Mouse (Mus musculus): ENCODE measurements at regions not wholly inside any gene's neighbourhood (a gene's known extent, or its start where the extent isn't known, plus 50 kb on each side); places are given as distances from the start of the nearest gene placed in this dataset.

- 71% methylated on average over 5 of the region's 5 CpGs for WGBS
- ATAC-seq: no peak
- H3K4me1 ChIP-seq (ENCODE audit: control insufficient read depth, insufficient read depth, low read depth, low read length): peaks cover 5% of the 10 kb centered on the region; the same call in 1 of the 2 replicates
- H3K9ac ChIP-seq (ENCODE audit: low read depth, low read length): no peak overlapping the region
- no peak overlapping the region for H3K4me3 ChIP-seq (ENCODE audit: low read length)
- H3K36me3 ChIP-seq (ENCODE audit: control insufficient read depth, insufficient read depth, low read length): no peaks in the 10 kb centered on the region
- H3K4me2 ChIP-seq (ENCODE audit: low read length): no peak overlapping the region
- H3K27me3 ChIP-seq (replicated peaks; ENCODE audit: control insufficient read depth, insufficient read depth, low read length): no peaks in the 10 kb centered on the region
- peak overlapping the region; percentile 48; the same call in 1 of the 2 replicates for H3K27ac ChIP-seq (ENCODE audit: low read depth, low read length)
- H3K9me3 ChIP-seq (ENCODE audit: control insufficient read depth, low read length): no peaks in the 10 kb centered on the region
These were observed 269.1 kb downstream of the Rfpl4b start for GRCm38 (mm10) chr10:38552350-38553076.

- 84% methylated on average over 4 of the region's 4 CpGs for WGBS
- Histone ChIP-seq H3K27me3 (replicated peaks; ENCODE audit: control insufficient read depth, insufficient read depth, low read length) (no peaks in the 10 kb centered on the region), H3K4me3 (ENCODE audit: low read length) (no peak overlapping the region), H3K9ac (ENCODE audit: low read depth, low read length) (no peak overlapping the region), H3K27ac (ENCODE audit: low read depth, low read length) (no peak overlapping the region), H3K4me1 (ENCODE audit: control insufficient read depth, insufficient read depth, low read depth, low read length) (no peaks in the 10 kb centered on the region), H3K4me2 (ENCODE audit: low read length) (no peak overlapping the region), H3K36me3 (ENCODE audit: control insufficient read depth, insufficient read depth, low read length) (no peaks in the 10 kb centered on the region), H3K9me3 (ENCODE audit: control insufficient read depth, low read length) (no peaks in the 10 kb centered on the region)
- ATAC-seq: no peak
These were observed 281.5 kb downstream of the Rfpl4b start for GRCm38 (mm10) chr10:38540031-38540430.

GRCm38 (mm10) chr10:38538766-38539165 lies 282.8 kb downstream of the Rfpl4b start:
- Histone ChIP-seq H3K4me3 (ENCODE audit: low read length) (no peak overlapping the region), H3K36me3 (ENCODE audit: control insufficient read depth, insufficient read depth, low read length) (no peaks in the 10 kb centered on the region), H3K27me3 (replicated peaks; ENCODE audit: control insufficient read depth, insufficient read depth, low read length) (no peaks in the 10 kb centered on the region), H3K4me1 (ENCODE audit: control insufficient read depth, insufficient read depth, low read depth, low read length) (no peaks in the 10 kb centered on the region), H3K9me3 (ENCODE audit: control insufficient read depth, low read length) (no peaks in the 10 kb centered on the region), H3K4me2 (ENCODE audit: low read length) (no peak overlapping the region), H3K27ac (ENCODE audit: low read depth, low read length) (no peak overlapping the region), H3K9ac (ENCODE audit: low read depth, low read length) (no peak overlapping the region)
- ATAC-seq: no peak

- no peaks in the 10 kb centered on the region for H3K27me3 ChIP-seq (replicated peaks; ENCODE audit: control insufficient read depth, insufficient read depth, low read length)
- no peak for ATAC-seq
- no peak overlapping the region for H3K27ac ChIP-seq (ENCODE audit: low read depth, low read length)
- 74% methylated on average over 2 of the region's 2 CpGs for WGBS
- H3K4me3 ChIP-seq (ENCODE audit: low read length): no peak overlapping the region
- H3K4me1 ChIP-seq (ENCODE audit: control insufficient read depth, insufficient read depth, low read depth, low read length): no peaks in the 10 kb centered on the region
- H3K9ac ChIP-seq (ENCODE audit: low read depth, low read length): no peak overlapping the region
- H3K4me2 ChIP-seq (ENCODE audit: low read length): no peak overlapping the region
- no peaks in the 10 kb centered on the region for H3K36me3 ChIP-seq (ENCODE audit: control insufficient read depth, insufficient read depth, low read length)
- H3K9me3 ChIP-seq (ENCODE audit: control insufficient read depth, low read length): no peaks in the 10 kb centered on the region
These were observed 304.9 kb downstream of the Rfpl4b start for GRCm38 (mm10) chr10:38516636-38517035.
